ENCODE assay signal across 7 mouse cellular contexts in the genomic region with DNA sequence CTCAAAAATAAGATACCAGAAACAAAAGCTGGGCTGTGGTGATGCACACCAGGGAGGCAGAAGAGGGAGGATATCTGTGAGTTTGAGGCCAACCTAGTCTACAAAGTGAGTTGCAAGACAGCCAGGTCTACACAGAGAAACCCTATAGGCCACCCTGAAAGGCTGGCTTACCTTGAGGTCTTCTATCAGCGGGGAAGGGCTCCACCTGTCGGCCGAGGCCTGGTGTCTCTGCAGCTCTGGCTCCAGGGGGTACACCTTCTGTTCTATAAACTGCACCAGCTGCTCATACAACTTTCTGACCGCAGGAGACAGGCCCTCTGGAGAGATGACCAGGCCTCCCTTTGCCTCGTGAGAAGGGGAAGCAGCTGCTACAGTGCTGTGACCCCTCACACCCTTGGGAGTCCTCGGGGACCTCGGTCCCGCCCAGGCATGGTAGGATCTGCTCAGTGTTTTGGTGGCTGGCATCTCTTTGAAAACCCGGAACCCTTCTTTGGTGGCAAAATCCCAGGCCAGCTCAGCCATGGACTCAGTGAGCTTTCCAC. TPM values are rescaled to one million over a fixed set of nuclear protein-coding genes. Genes with fewer than 3 reads are reported as not detected.
DNase-seq lines count a peak whose midpoint lies in the region; ATAC-seq and TF ChIP-seq lines count a peak whose summit lies in the region.
"Not testable (repeated sequence)": the region's sequence is repeated elsewhere in the genome, so short reads cannot be mapped to it uniquely, and the experiment has no call there.

No protein-coding gene starts in this region.

- peak; percentile 10; the same call in 1 of the 2 replicates for TF ChIP-seq CTCF in heart, postnatal 0 days (IDR thresholded peaks at IDR 0.05; ENCODE audit: low read depth)
- TF ChIP-seq CTCF in kidney, postnatal 0 days (IDR thresholded peaks at IDR 0.05; ENCODE audit: low read depth), result peak; percentile 26; the same call in 1 of the 2 replicates
- TF ChIP-seq CTCF in left cerebral cortex, adult 2 months (IDR thresholded peaks at IDR 0.05), result peak; percentile 6
- peak; percentile 35 for TF ChIP-seq CTCF in stomach, postnatal 0 days (IDR thresholded peaks at IDR 0.05; ENCODE audit: low read depth)

- not testable (repeated sequence) for H3K4me1 ChIP-seq in heart, postnatal 0 days (ENCODE audit: control insufficient read depth, insufficient read depth); kidney, postnatal 0 days (replicated peaks; ENCODE audit: insufficient read depth, low read length); stomach, postnatal 0 days (replicated peaks; ENCODE audit: control insufficient read depth, insufficient read depth)

- DNase-seq in ES-CJ7 (ENCODE audit: low read depth, low spot score), result peak; percentile 39
- DNase-seq in cerebellum, adult 8-10 months, result peak; percentile 15
- not testable (repeated sequence) for DNase-seq in heart, postnatal 0 days (ENCODE audit: low spot score); kidney, postnatal 0 days (ENCODE audit: low spot score); left cerebral cortex, adult 2 months (ENCODE audit: extremely low spot score in 1 of 2, low spot score in 2 of 2); stomach, postnatal 0 days (ENCODE audit: low spot score)
- peak; percentile 14 for DNase-seq in lung, postnatal 14 days

- WGBS in heart, postnatal 0 days, result 53% methylated on average over 8 of the region's 9 CpGs
- 62% methylated on average over 9 of the region's 9 CpGs for WGBS in kidney, postnatal 0 days
- 66% methylated on average over 7 of the region's 9 CpGs for WGBS in stomach, postnatal 0 days

- ATAC-seq in heart, postnatal 0 days (ENCODE audit: insufficient read depth, low read depth); kidney, postnatal 0 days (replicated peaks; ENCODE audit: low FRiP score, low read depth); stomach, postnatal 0 days (ENCODE audit: low FRiP score, low TSS enrichment): not testable (repeated sequence)

- TF ChIP-seq EP300 in heart, postnatal 0 days (IDR thresholded peaks at IDR 0.05; ENCODE audit: low read depth); stomach, postnatal 0 days (optimal IDR thresholded peaks at IDR 0.05): not testable (repeated sequence)

- H3K4me3 ChIP-seq in heart, postnatal 0 days (ENCODE audit: low read depth, low read length); kidney, postnatal 0 days (replicated peaks; ENCODE audit: low read depth, low read length); left cerebral cortex, adult 2 months; stomach, postnatal 0 days (ENCODE audit: low read depth, low read length): not testable (repeated sequence)

- not testable (repeated sequence) for H3K9ac ChIP-seq in heart, postnatal 0 days (replicated peaks; ENCODE audit: low read depth, low read length); kidney, postnatal 0 days (ENCODE audit: low read depth, low read length); stomach, postnatal 0 days (ENCODE audit: low read length)

- not testable (repeated sequence) for H3K9me3 ChIP-seq in heart, postnatal 0 days (replicated peaks; ENCODE audit: control insufficient read depth, low read length); kidney, postnatal 0 days (replicated peaks; ENCODE audit: low read length); stomach, postnatal 0 days (ENCODE audit: control insufficient read depth, low read length)

- H3K27ac ChIP-seq in heart, postnatal 0 days (ENCODE audit: low read depth); kidney, postnatal 0 days; left cerebral cortex, adult 2 months; stomach, postnatal 0 days (replicated peaks): not testable (repeated sequence)

- H3K4me2 ChIP-seq in heart, postnatal 0 days (ENCODE audit: low read depth, low read length); kidney, postnatal 0 days (ENCODE audit: low read length); stomach, postnatal 0 days (replicated peaks; ENCODE audit: low read depth): not testable (repeated sequence)

- intact Hi-C loops in left cerebral cortex, adult 2 months (cut with DNase I), result not testable (repeated sequence)

- H3K36me3 ChIP-seq in heart, postnatal 0 days (replicated peaks; ENCODE audit: control insufficient read depth, insufficient read depth, low read length); kidney, postnatal 0 days (ENCODE audit: insufficient read depth, low read length); stomach, postnatal 0 days (ENCODE audit: control insufficient read depth, insufficient read depth, low read length): not testable (repeated sequence)

- not testable (repeated sequence) for H3K27me3 ChIP-seq in heart, postnatal 0 days (ENCODE audit: control insufficient read depth, insufficient read depth, low read length); kidney, postnatal 0 days (ENCODE audit: insufficient read depth, low read length); stomach, postnatal 0 days (ENCODE audit: control insufficient read depth, insufficient read depth, low read length)

RNA-seq across cellular contexts. Expression of gene Acad12, which starts 12.4 kb away (rescaled TPM):
- 12.3 and 17.3 TPM in 2 replicates for total RNA-seq in heart, postnatal 0 days (2014; rRNA removed; ENCODE audit: low replicate concordance)
- 6.9 and 8.8 TPM in 2 replicates for polyA plus RNA-seq in heart, postnatal 0 days (2015; fragmentation: Nextera tagmentation; extraction: Ambion mirVana)
- 3.8 and 5.0 TPM in 2 replicates for polyA plus RNA-seq in kidney, postnatal 0 days (2015; fragmentation: Nextera tagmentation; extraction: Ambion mirVana)
- total RNA-seq in left cerebral cortex, adult 2 months (2021), result 1 to 10 TPM; 6.1 to 6.9 TPM
- polyA plus RNA-seq in stomach, postnatal 0 days (2015; fragmentation: Nextera tagmentation; extraction: Ambion mirVana), result 2.3 and 2.6 TPM in 2 replicates

RNA-seq across cellular contexts. Expression of gene Acad10, which starts 29.1 kb away (rescaled TPM):
- total RNA-seq in heart, postnatal 0 days (2014; rRNA removed; ENCODE audit: low replicate concordance), result 3.7 and 6.1 TPM in 2 replicates
- 1.8 and 2.2 TPM in 2 replicates for polyA plus RNA-seq in heart, postnatal 0 days (2015; fragmentation: Nextera tagmentation; extraction: Ambion mirVana)
- 7.6 and 8.2 TPM in 2 replicates for polyA plus RNA-seq in kidney, postnatal 0 days (2015; fragmentation: Nextera tagmentation; extraction: Ambion mirVana)
- total RNA-seq in left cerebral cortex, adult 2 months (2021), result 1 to 10 TPM; 5.0 to 5.3 TPM
- polyA plus RNA-seq in stomach, postnatal 0 days (2015; fragmentation: Nextera tagmentation; extraction: Ambion mirVana), result 3.0 and 4.0 TPM in 2 replicates

RNA-seq across cellular contexts. Expression of gene Brap, which starts 29.2 kb away (rescaled TPM):
- total RNA-seq in heart, postnatal 0 days (2014; rRNA removed; ENCODE audit: low replicate concordance), result 32.9 and 38.0 TPM in 2 replicates
- polyA plus RNA-seq in heart, postnatal 0 days (2015; fragmentation: Nextera tagmentation; extraction: Ambion mirVana), result 20.7 and 23.2 TPM in 2 replicates
- polyA plus RNA-seq in kidney, postnatal 0 days (2015; fragmentation: Nextera tagmentation; extraction: Ambion mirVana), result 37.3 and 39.2 TPM in 2 replicates
- 10 to 100 TPM; 67.3 to 68.0 TPM for total RNA-seq in left cerebral cortex, adult 2 months (2021)
- polyA plus RNA-seq in stomach, postnatal 0 days (2015; fragmentation: Nextera tagmentation; extraction: Ambion mirVana), result 32.2 and 32.5 TPM in 2 replicates

RNA-seq across cellular contexts. Expression of gene Aldh2, which starts 37.6 kb away (rescaled TPM):
- total RNA-seq in heart, postnatal 0 days (2014; rRNA removed; ENCODE audit: low replicate concordance), result 101 and 114 TPM in 2 replicates
- 126 and 127 TPM in 2 replicates for polyA plus RNA-seq in heart, postnatal 0 days (2015; fragmentation: Nextera tagmentation; extraction: Ambion mirVana)
- 203 and 226 TPM in 2 replicates for polyA plus RNA-seq in kidney, postnatal 0 days (2015; fragmentation: Nextera tagmentation; extraction: Ambion mirVana)
- 100 to 1,000 TPM; 111 to 120 TPM for total RNA-seq in left cerebral cortex, adult 2 months (2021)
- polyA plus RNA-seq in stomach, postnatal 0 days (2015; fragmentation: Nextera tagmentation; extraction: Ambion mirVana), result 136 and 145 TPM in 2 replicates
